Mouse (Mus musculus) embryonic fibroblast, embryonic 13.5 days (primary cell): ENCODE measurements around the gene Psmd3.

Experiments used
- CTCF ChIP-seq: IDR thresholded peaks from 2 replicates; pipeline ENCODE4 v1.5.1; 2011; ENCODE audit warnings: mild to moderate bottlenecking, control low read depth, low read length, moderate library complexity, borderline replicate concordance; ENCODE audit not compliant: insufficient read depth
- POLR2A ChIP-seq: IDR thresholded peaks from 2 replicates; pipeline ENCODE4 v1.6.1; 2011; ENCODE audit warnings: low read depth, mild to moderate bottlenecking, control low read depth, low read length, moderate library complexity

DNA sequence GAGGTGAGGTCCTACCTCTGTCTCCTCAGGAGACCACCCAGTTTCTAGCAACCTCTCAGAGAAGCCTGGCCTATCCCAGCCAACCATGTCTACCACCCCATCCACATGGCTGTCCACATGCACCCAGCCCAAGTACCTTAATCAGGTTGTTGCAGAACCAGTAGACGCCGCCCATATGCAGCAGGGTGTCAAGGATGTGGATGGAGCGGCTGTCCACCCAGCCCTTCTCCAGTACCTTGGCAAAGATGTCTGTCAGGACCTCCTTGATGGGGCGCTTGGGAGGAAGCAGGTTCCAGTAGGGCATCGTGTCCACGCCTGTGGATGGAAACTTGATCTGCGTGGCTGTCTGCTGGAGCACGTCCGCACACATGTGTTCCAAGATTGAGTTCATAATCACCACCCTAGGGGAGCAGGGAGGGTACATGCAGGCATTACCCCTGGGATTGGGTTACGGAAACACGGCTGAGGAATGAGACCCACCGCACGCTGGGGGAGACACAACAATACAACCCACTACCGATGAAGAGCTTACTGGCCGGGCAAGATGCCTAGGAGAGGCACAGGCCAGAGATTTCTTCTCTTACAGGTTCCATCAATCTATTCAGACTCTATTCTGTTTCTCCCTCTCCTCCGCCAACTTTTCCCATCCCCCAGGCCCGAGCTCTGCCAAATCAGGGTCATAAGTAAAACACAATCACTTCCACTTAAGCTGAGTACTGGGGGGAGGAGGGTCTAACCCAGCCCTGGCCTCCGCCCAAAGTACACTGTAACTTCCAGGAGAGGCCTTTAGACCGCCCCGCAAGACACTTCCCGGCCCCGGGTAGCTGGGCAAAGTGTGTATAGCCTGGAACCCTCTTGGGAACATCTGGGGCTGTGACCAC, 25.3 kb downstream of the Psmd3 start:
- TF ChIP-seq CTCF (no peak), POLR2A (no peak)
